Mouse (Mus musculus): Measurements from ENCODE around the gene Tekt3. TPM values are rescaled to one million over a fixed set of nuclear protein-coding genes. Genes with fewer than 3 reads are reported as not detected.

Gene Tekt3
- polyA plus RNA-seq, 1 experiment = 0.05 TPM

DNA sequence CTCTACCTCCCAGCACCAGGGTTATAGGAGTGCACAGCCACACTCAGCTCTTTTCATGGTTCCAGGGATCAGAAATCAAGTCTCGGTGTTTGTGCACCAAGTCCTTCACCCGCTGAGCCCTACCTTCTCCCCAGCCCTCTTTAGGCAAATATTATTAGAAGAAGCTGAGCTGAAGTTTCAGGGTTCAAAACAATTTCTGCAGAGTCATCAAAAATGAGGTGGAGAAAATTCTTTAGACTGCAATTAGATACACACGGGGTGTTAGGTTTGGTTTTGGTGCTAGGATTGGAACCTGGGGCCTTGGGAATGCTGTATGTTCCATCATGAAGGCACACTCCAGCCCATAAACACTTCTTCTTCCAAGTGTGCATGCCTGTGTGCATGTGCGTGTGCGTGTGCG, 27.2 kb downstream of the Tekt3 start:
- Histone ChIP-seq H3K27ac (ENCODE audit: control insufficient read depth, insufficient read depth, low read length) (no peak overlapping the region), H3K4me1 (replicated peaks; ENCODE audit: control insufficient read depth, insufficient read depth, low read length) (no peaks in the 10 kb centered on the region), H3K36me3 (ENCODE audit: control insufficient read depth, insufficient read depth, low read length) (no peaks in the 10 kb centered on the region), H3K27me3 (ENCODE audit: control insufficient read depth, insufficient read depth, low read length) (no peaks in the 10 kb centered on the region), H3K4me3 (ENCODE audit: control insufficient read depth, insufficient read depth, low read length) (no peak overlapping the region)
- no peak for DNase-seq
- no peak for TF ChIP-seq POLR2A (IDR thresholded peaks at IDR 0.05; ENCODE audit: control insufficient read depth, extremely low read depth, insufficient read depth, low read length, poor library complexity)
- no peak for TF ChIP-seq CTCF (IDR thresholded peaks at IDR 0.05; ENCODE audit: borderline replicate concordance, control insufficient read depth, extremely low read depth, insufficient read depth, low read length, poor library complexity)
- 93% methylated on average over 6 of the region's 6 CpGs for WGBS

DNA sequence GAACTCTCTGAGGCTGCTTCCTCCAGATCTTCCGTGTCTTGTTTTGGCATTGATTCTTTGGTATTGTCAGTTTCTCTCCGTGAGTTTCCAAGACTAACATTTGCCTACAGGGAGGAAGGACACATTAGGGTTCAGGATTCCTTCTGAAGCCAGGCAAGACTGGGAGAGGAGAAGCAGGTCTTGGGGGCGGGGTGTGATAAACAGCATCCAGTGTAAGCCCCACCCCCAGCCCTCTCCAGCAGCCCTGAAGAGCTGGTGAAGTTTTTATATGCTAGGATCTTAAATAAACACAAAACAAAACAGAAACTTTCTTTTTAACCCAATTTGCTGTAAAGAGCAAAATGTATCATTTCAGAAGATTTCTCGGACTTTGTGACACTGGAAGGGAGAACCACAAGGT, 28.8 kb downstream of the Tekt3 start:
- no peak for DNase-seq
- TF ChIP-seq CTCF (IDR thresholded peaks at IDR 0.05; ENCODE audit: borderline replicate concordance, control insufficient read depth, extremely low read depth, insufficient read depth, low read length, poor library complexity) (no peak), POLR2A (IDR thresholded peaks at IDR 0.05; ENCODE audit: control insufficient read depth, extremely low read depth, insufficient read depth, low read length, poor library complexity) (no peak)
- H3K4me1 ChIP-seq (replicated peaks; ENCODE audit: control insufficient read depth, insufficient read depth, low read length) = no peaks in the 10 kb centered on the region
- no peak overlapping the region for H3K27ac ChIP-seq (ENCODE audit: control insufficient read depth, insufficient read depth, low read length)
- H3K4me3 ChIP-seq (ENCODE audit: control insufficient read depth, insufficient read depth, low read length) = no peak overlapping the region
- H3K36me3 ChIP-seq (ENCODE audit: control insufficient read depth, insufficient read depth, low read length) = no peaks in the 10 kb centered on the region
- 64% methylated on average over 4 of the region's 4 CpGs for WGBS
- H3K27me3 ChIP-seq (ENCODE audit: control insufficient read depth, insufficient read depth, low read length) = no peaks in the 10 kb centered on the region

- Histone ChIP-seq H3K4me3 (ENCODE audit: control insufficient read depth, insufficient read depth, low read length) (no peak overlapping the region), H3K27ac (ENCODE audit: control insufficient read depth, insufficient read depth, low read length) (no peak overlapping the region), H3K4me1 (replicated peaks; ENCODE audit: control insufficient read depth, insufficient read depth, low read length) (no peaks in the 10 kb centered on the region), H3K27me3 (ENCODE audit: control insufficient read depth, insufficient read depth, low read length) (no peaks in the 10 kb centered on the region), H3K36me3 (ENCODE audit: control insufficient read depth, insufficient read depth, low read length) (no peaks in the 10 kb centered on the region)
- 86% methylated on average over 6 of the region's 6 CpGs for WGBS
- DNase-seq = no peak
- no peak for TF ChIP-seq CTCF (IDR thresholded peaks at IDR 0.05; ENCODE audit: borderline replicate concordance, control insufficient read depth, extremely low read depth, insufficient read depth, low read length, poor library complexity)
- TF ChIP-seq POLR2A (IDR thresholded peaks at IDR 0.05; ENCODE audit: control insufficient read depth, extremely low read depth, insufficient read depth, low read length, poor library complexity) = no peak
Observed at GRCm38 (mm10) chr11:63090986-63091385, 29.5 kb downstream of the Tekt3 start.

- 63% methylated on average over 5 of the region's 5 CpGs for WGBS
- H3K27ac ChIP-seq (ENCODE audit: control insufficient read depth, insufficient read depth, low read length) = no peak overlapping the region
- TF ChIP-seq POLR2A (IDR thresholded peaks at IDR 0.05; ENCODE audit: control insufficient read depth, extremely low read depth, insufficient read depth, low read length, poor library complexity) = no peak
- no peak for TF ChIP-seq CTCF (IDR thresholded peaks at IDR 0.05; ENCODE audit: borderline replicate concordance, control insufficient read depth, extremely low read depth, insufficient read depth, low read length, poor library complexity)
Observed at GRCm38 (mm10) chr11:63092271-63092670, 30.8 kb downstream of the Tekt3 start.

DNA sequence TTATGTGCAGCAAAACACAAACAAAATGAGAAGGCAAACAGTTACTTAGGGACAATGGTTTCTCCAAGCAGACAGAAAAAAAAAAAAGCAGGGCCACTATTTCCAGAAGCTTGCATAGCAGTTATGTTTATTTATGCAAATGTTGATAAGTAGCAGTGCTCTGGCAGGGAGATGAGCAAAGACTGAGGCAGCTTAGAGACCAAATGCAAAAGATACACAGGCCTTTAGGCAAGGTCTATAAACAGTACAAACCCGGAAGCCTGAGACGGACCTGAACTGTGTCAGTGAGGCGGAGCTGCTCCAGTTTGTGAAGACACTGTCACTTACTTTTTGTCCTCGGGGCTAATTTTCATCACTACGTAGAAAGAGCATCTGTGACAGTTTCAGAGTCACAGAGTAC, 32.1 kb downstream of the Tekt3 start:
- H3K4me3 ChIP-seq (ENCODE audit: control insufficient read depth, insufficient read depth, low read length) = no peak overlapping the region
- DNase-seq = no peak
- TF ChIP-seq POLR2A (IDR thresholded peaks at IDR 0.05; ENCODE audit: control insufficient read depth, extremely low read depth, insufficient read depth, low read length, poor library complexity) (no peak), CTCF (IDR thresholded peaks at IDR 0.05; ENCODE audit: borderline replicate concordance, control insufficient read depth, extremely low read depth, insufficient read depth, low read length, poor library complexity) (no peak)
- no peaks in the 10 kb centered on the region for H3K27me3 ChIP-seq (ENCODE audit: control insufficient read depth, insufficient read depth, low read length)
- 81% methylated on average over 5 of the region's 5 CpGs for WGBS
- H3K36me3 ChIP-seq (ENCODE audit: control insufficient read depth, insufficient read depth, low read length) = no peaks in the 10 kb centered on the region
- no peaks in the 10 kb centered on the region for H3K4me1 ChIP-seq (replicated peaks; ENCODE audit: control insufficient read depth, insufficient read depth, low read length)
- no peak overlapping the region for H3K27ac ChIP-seq (ENCODE audit: control insufficient read depth, insufficient read depth, low read length)

More at GRCm38 (mm10) chr11:63092271-63092670, 30.8 kb downstream of the Tekt3 start:
- Histone ChIP-seq H3K36me3 (ENCODE audit: control insufficient read depth, insufficient read depth, low read length) (no peaks in the 10 kb centered on the region), H3K27me3 (ENCODE audit: control insufficient read depth, insufficient read depth, low read length) (no peaks in the 10 kb centered on the region), H3K4me3 (ENCODE audit: control insufficient read depth, insufficient read depth, low read length) (no peak overlapping the region), H3K4me1 (replicated peaks; ENCODE audit: control insufficient read depth, insufficient read depth, low read length) (no peaks in the 10 kb centered on the region)
- no peak for DNase-seq

DNA sequence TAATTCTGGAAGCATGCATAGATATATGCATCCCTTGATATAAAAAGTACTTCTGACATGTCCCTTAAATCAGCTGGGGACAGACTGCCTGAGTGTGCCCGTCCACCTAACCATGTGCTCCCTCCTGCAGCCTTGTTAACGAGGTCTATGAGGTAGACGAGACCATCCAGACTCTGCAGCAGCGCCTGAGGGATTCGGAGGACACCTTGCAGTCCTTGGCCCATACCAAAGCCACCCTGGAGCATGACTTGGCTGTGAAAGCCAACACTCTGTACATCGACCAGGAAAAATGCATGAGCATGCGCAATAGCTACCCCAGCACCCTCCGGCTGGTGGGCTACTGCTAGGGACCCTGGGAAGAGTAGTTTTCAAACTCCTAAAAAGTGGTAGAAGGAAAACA, 33.0 kb downstream of the Tekt3 start:
- no peak for TF ChIP-seq CTCF (IDR thresholded peaks at IDR 0.05; ENCODE audit: borderline replicate concordance, control insufficient read depth, extremely low read depth, insufficient read depth, low read length, poor library complexity)
- no peak for TF ChIP-seq POLR2A (IDR thresholded peaks at IDR 0.05; ENCODE audit: control insufficient read depth, extremely low read depth, insufficient read depth, low read length, poor library complexity)
- WGBS = 93% methylated on average over 8 of the region's 8 CpGs
- Histone ChIP-seq H3K4me3 (ENCODE audit: control insufficient read depth, insufficient read depth, low read length) (no peak overlapping the region), H3K36me3 (ENCODE audit: control insufficient read depth, insufficient read depth, low read length) (no peaks in the 10 kb centered on the region), H3K27me3 (ENCODE audit: control insufficient read depth, insufficient read depth, low read length) (no peaks in the 10 kb centered on the region), H3K27ac (ENCODE audit: control insufficient read depth, insufficient read depth, low read length) (no peak overlapping the region), H3K4me1 (replicated peaks; ENCODE audit: control insufficient read depth, insufficient read depth, low read length) (no peaks in the 10 kb centered on the region)
- no peak for DNase-seq

DNA sequence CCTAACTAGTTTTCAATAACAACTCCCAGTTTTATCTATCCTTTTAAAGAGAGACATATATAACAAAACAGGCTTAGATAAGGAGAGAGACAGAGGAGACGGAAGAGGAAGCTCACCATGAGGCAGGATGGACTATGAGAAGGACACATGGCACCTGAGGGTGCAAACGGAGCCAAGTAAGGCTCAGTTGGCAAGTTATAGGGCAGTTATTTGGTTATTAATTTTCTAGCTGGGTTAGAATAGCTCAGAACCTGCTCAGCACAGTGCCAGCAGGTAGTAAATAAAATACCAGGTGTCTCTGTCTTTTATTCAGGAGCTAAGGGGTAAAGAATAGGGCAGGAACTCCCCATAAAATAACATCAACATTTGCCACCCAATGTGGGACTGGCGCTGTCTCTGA, 36.6 kb downstream of the Tekt3 start:
- no peak for DNase-seq
- TF ChIP-seq CTCF (IDR thresholded peaks at IDR 0.05; ENCODE audit: borderline replicate concordance, control insufficient read depth, extremely low read depth, insufficient read depth, low read length, poor library complexity) = no peak
- TF ChIP-seq POLR2A (IDR thresholded peaks at IDR 0.05; ENCODE audit: control insufficient read depth, extremely low read depth, insufficient read depth, low read length, poor library complexity) = no peak
- no peak overlapping the region for H3K27ac ChIP-seq (ENCODE audit: control insufficient read depth, insufficient read depth, low read length)
- WGBS = 88% methylated on average over 3 of the region's 3 CpGs
- H3K4me1 ChIP-seq (replicated peaks; ENCODE audit: control insufficient read depth, insufficient read depth, low read length) = no peaks in the 10 kb centered on the region
- no peaks in the 10 kb centered on the region for H3K27me3 ChIP-seq (ENCODE audit: control insufficient read depth, insufficient read depth, low read length)
- H3K36me3 ChIP-seq (ENCODE audit: control insufficient read depth, insufficient read depth, low read length) = no peaks in the 10 kb centered on the region
- no peak overlapping the region for H3K4me3 ChIP-seq (ENCODE audit: control insufficient read depth, insufficient read depth, low read length)

Data from thymus, adult 2 months (tissue).